Mouse (Mus musculus) ovary, adult 2 months (tissue): ENCODE results near the gene Wnt11. TPM values are rescaled to one million over a fixed set of nuclear protein-coding genes. Genes with fewer than 3 reads are reported as not detected.

Experiments
- polyA plus RNA-seq: library from polyadenylated mRNA; depleted of rRNA; stranded (reverse); fragments of >200 nt; gene quantifications from 2 replicates; pipeline ENCODE4 v1.2.3, GENCODE M21; 2012; rRNA removed

The Wnt11 gene
- polyA plus RNA-seq: 135 TPM in 2 replicates

GRCm38 (mm10) chr7:98834711-98835321 is at the start of gene Wnt11:
Gene Wnt11, plus strand, starts transcription at chr7:98835112.

Other genes starting within 250 kb of the Wnt11 start
- gene Emsy, start 178.3 kb upstream of the Wnt11 start, polyA plus RNA-seq: 15.8 and 20.9 TPM in 2 replicates
- gene Thap12, start 132.0 kb upstream of the Wnt11 start, polyA plus RNA-seq: 10.2 and 10.3 TPM in 2 replicates